Mouse (Mus musculus) yolk sac, embryonic 10.5 days (tissue): ENCODE measurements at regions not wholly inside any gene's neighbourhood (a gene's known extent, or its start where the extent isn't known, plus 50 kb on each side); places are given as distances from the start of the nearest gene placed in this dataset.
A peak's percentile ranks its signal among the peaks of the same experiment; 100 is the strongest.

Experiments
- DNase-seq: peaks from one replicate; pipeline ENCODE4 v3.0.0-alpha.2; 2017; ENCODE audit warnings: low spot score

DNA sequence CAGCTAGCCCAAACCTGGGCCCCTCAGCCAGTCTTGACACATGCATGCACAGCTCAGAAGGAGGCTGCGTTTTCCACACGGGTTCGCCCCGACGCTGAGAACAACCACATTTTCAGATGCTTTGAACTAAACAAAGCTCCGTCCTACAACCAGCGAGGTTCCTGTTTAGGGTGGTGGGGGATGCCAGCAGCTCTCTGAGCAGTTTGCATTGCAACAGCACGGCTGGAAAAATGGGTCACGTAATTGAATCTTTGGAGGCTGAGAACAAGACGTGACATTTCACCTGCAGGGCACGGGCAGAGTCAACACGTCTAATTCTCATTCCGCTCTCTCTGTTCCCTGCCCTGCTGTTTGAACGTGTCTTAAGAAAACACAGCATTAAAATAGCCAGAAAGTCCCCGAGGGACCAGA is 119.2 kb downstream of the Syk start:
- DNase-seq = no peak

DNA sequence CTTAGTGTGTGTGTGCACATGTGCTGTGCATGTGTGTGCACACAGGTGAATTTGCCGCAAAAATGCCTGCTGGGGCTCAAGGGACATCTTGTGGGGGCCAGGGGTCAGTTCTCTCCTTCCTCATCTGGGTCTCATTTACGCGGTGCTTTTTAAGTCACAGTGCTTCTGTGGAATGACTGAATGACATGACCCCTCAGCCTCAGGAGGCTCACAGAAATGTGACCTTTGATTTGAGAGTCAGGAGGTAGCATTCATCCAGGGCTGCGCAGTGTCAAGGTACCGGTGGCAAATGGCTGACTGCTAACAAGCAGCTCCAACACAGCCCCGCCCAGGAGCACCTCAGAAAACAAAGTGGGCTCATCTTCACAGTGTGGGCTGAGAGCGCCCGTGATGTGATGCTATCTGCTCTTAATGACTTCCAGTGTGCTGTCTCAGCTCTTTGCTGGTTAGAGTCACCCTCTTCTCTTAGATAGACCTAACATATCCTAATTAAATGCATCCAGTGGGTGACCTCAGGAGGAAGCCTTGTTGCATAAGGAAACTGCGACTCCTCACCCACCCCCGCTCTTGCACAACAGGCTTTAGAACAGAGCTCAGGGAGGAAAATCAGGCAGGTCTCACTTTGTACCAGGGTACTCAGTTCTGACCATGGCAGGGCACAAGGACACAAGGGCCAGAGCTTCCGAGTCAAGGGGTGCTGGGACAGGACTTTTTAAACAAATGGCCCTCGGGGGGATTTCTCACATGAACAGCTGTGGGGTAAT is 120.6 kb downstream of the Syk start:
- peak; percentile 48 for DNase-seq

DNA sequence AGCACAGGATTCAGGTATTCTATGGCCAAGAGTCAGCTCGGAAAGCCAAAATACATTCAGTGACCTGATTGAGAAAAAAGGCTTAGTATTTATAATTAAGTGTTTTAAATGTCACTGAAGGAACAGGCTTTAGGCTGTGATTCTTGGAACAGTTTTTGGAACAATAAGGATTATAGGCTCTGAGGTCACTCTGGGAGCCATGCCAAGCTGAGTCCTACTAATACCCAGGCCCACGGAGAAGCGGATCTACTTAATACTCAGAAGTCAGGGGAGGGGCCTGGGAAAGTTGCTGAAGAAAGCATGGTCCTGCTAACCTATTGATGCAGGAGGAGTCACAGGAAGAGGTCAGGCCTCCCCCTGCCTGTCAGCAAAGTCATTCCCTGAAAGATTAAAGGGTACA is 121.7 kb downstream of the Syk start:
- DNase-seq = no peak

DNA sequence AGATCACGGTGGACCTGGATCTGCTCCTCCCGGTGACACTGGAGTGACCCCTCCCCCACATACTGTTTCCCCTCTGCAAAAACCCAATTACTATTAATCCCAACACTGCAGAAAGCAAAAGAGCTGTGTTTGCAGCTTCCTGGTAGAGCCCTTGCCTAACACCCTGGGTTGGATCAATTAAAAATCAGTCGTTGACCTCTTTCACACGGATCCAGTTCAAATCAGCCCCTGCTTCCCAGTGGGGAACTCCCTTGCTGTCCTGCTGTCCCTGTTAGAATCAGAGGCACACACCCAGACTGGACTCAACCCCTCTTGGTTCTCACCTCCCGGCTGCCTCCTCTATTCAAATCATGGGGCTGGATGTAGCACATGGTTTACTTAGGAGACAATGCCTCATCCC is 126.6 kb downstream of the Syk start:
- no peak for DNase-seq

DNA sequence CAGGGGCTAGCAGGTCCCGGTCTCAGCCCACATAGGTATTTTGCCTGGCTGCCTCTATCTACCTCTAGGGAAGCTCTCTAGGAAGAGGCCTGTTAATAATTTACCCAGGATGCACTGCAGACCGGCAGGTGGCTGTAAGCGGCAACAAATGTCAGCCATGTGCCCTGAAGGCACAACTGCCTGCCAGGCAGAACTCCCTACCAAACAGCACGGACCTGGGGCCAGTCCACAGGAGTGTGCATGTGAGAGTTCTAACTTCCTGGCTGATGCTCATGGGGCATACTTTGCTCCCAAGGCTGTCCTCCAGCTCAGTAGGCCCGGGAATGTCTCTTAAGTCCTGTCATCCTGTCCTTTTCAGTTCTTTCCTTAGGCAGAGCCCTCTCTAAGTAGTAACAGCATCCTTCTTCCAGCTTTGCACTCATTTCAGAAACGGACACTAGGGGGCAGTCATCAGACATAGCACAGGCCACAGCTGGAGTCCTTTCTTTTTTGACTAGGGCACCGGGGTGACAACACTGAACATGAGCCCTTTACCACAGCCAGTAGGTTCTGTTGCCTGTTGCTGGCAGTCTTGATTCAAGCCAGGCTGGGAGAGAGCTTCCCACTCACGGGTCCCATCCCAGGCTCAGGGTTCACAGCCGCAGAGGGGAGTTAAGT is 128.9 kb downstream of the Syk start:
- peak; percentile 71 for DNase-seq

DNA sequence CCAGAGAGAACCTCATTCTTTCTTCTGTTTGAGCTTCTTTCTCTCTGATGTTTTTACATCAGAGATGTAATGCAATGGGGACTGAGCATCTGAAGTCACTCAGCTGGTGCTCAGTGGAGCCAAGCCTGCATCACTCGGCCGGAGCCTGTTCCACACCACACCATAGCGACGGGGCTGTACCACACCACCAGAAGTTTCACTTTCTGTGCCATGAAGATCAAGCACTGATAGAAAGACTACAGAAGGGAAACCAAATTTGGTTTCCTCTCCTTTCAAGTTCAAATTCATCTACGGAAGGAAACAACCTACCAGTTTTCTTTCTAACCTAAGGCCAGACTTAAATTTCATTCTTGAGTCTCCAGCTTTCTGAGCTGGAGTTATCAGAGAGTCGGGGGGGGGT is 138.5 kb downstream of the Syk start:
- no peak for DNase-seq

DNA sequence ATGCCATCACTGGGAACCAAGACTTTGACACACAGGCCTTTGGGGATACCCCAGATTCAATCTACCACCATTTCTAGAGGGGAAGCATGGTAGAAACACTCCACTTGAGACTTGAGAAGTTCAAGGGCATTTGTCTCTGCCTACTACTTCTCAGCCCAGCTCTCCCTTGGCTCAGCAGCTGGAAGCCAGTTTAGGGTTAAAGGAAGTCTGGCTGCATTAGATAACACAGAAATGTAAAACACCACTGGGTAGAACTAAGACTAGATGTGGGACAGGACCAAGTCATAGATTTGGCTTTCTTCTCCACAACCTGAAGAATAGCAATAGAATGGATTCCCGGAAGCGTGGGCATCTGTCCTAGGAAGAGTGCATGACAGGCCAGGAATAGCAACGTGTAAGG is 139.7 kb downstream of the Syk start:
- no peak for DNase-seq

DNA sequence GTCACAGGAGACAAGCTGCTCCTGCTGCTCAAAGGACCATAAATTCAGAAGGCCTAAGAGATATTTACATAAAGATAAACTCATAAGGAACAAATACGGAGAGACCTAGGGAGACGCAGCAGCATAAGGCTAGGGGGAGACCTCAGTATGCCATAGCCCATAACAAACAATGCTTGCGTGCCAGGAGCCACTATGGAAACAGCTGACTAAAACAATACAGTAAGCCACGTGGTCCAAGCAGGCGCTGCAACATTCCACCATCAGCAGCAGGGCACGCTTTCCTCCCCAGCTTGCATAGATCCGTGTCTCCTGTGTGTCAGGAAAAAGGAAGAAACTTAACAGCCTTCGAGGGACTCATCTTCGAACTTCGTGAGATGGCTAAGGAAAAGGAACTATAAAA is 143.1 kb downstream of the Syk start:
- DNase-seq = no peak

DNA sequence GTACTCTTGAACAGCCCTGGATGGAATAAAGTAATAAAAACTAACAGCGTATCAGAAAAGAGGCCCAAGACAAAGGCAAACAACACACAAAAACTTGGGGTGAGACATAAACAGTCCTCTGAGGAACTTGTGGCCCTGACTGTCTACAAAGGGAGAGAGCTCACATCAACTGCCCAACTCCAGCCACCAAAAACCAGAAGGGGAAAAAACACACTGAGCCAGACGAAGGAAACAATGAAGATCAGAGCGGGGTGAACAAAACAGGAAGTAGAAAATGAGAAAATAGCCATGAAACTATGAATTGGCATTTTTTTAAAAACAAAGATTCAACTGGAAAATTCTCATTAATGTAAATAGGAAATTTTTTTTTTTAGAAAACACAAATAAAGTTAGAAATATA is 143.6 kb downstream of the Syk start:
- no peak for DNase-seq

DNA sequence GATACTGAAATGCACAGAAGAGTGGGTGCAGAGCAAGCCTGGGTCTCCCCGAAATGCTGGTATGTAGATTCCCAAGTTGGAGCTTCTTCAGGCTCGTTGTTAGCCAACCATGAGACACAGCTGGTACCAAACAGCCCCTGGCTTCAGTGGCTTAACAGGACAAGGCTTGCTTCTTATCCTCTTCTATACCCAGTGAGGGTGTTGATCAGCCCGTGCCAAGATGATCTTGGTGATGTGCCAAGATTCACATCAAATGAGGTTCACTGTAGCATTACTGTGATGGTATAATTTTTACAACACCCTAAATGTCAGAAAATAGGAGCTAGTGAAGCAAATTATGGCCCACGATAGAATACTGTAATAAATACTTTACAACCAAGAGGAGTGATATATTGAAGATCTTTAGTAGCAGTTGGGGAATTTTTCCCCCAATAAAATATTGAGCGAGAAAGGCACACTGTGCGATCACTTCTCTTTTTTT is 152.5 kb downstream of the Syk start:
- DNase-seq = no peak

DNA sequence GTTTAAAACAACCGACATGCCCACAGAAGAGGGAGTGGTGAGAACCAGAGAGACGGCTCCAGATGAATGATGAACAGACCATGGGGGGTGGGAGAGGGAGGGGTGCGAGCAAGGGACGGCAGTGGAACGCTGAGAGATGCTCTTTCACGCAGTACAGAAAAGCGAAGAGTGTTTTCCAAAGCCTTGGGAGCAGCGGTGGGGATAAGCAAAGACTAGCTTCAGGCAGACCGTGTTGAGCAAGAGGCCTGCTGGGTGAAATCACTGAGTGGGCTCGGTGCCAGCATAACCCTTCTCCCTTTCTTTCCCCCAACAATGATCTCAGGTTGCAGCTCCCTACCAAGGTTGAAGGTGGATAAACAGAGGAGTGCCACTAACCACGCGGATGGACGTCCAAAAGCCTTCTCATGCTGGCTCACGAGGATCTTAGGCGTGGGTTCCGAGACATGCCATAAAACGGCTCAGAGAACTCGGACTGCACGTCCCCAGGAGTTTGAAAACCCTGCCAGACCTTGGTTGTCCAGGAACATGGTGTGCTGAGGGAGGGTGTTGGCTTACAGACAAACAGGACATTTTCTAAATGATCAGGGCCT is 153.1 kb downstream of the Syk start:
- no peak for DNase-seq

DNA sequence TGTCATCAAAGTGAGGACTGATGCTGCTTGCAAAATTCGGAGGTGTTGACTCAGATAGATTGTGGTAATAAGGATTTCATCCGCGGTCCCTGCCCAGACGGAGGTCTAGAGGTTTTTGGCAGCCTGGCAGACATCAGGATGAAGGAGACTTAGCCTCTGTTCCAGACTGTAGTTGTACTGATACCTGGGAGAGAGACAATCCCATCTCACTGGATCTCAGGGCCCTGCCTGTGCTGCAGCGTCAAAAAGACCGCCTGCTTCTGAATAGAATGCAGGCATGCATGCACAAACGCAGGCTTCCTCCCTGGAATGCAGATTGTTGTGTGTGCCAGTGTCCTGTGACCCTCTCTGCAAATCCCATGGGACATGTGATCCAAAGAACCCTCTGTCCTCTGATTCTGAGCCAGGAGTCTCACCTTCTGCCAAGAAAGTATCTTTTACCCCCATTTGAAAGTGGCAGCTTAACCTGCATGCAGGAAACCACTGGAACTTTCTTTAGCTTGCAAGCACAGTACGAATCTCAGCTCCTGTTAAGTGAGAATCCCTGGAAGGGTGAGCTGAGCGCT is 155.2 kb downstream of the Syk start:
- DNase-seq = no peak

DNA sequence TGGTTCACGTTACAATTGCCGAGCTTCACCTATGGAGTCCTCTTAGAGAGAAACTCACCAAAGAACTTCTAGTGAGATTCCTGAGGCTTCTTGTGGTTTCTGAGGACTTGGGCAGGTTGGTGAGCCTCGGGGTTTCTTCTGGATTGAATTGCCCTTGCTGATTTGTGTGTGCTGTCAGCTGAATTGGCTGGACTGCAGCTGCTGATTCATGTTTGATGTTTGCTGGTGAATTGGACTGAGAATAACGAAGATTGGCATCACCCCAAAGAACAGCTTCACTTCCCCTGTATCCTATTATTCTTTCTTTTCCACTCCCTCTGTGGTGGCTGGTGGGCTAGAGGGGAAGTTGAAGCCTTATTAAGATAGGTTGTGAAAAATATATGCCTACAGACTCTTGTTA is 158.4 kb downstream of the Syk start:
- no peak for DNase-seq

DNA sequence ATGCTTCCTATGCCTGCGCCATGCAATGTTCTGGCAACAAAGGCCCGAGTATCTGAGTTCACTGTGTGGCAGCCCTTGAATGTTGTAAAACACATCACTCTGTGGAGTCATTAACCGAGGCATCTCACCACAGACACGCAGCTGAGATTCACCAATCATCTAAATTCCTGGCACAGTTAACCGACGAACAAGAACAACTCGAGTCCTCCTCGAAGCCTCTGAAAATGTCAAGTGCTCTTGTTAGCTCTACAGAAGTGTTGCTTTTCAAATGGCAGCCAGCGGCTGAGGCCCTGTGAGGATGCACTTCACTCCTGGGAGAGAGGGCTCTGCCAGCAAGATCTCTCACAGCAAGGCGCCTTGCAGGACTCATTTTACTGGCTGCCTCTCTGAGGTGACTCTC is 173.0 kb downstream of the Syk start:
- no peak for DNase-seq

DNA sequence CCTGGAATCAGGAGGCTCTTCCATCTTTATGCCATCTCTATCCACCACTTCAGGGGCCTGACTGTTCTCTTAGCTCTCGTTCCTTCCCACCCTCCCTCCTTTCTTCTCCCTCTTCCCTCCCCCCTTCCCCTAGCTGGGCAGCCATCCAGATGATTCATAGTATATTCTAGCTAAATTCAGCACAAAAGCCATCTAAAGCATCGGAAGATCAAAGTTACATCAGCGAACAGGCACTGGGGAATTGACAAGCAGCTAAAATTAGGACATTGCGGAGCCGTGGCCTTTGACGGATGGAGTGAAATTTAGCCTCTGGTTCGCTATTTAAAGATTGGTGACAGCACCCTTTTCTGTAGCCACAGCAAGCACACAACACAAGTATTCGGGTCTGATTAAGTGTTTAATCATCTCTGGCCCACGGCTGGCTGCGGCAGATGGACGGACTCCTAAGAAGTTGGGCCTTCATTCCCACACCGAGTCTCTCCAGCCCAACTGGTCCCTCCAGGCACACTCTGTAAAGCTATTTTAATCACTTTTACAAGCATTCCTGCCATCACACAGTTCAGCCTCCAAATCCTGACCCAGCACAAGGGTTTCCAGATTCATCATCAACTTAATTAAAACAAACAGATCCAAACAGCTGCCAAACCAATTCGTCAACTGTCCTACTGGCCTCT is 163.8 kb downstream of the Auh start:
- no peak for DNase-seq

DNA sequence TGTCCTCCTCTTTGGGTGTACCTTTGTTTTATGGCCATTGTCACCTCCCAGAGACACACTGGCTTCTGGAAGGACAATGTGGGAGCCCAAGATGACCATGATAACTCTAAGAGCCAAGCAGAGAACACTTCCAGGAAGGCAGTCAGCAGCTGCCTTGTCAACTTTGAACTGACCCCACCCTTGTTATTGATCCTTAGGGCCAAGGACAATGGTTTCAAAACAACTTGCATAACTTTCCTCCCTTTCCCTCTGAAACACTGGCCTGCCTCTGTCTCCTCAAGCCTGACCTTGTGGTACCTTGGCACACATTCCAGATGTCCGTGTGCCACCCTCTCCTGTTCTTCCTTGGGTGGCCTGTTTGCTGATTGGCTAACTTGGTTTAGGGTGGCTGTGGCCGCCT is 163.2 kb downstream of the Auh start:
- peak; percentile 65 for DNase-seq

DNA sequence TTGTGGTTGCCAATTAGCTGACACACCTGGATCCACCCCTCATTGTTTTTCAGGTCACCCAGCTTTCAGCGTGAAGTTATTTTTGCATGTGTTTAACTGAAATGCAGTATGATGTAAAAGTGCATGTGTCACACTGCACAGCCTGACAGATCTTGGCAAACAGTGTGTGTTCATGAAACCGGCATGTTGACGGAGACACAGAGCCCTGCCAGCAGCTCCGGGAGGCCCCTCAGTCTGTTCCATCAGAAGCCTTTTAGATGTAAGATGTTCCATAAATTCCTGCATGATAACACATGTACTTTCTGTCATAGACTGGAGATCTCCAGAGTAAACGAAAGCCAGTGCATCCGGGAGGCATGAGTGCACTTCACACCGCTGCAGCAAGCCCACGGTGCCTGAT is 159.5 kb downstream of the Auh start:
- DNase-seq = no peak

DNA sequence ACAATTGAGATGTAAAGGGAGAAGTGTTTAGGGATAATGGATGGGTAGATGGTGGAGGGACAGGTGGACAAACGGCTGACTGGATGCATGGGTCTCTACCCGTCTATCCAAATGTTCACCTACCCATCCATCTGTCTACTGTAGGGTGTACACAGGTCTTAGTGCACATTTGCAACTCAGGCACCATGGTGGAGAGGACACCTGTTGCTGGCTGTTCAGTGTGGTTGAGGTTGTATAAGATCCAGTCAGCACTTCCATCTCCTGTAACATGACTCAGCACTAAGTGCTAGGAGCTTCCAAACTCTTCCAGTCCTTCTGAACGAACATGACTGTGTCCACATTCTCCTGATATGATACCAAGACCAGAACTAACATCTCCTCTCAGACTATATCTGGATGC is 158.0 kb downstream of the Auh start:
- no peak for DNase-seq

DNA sequence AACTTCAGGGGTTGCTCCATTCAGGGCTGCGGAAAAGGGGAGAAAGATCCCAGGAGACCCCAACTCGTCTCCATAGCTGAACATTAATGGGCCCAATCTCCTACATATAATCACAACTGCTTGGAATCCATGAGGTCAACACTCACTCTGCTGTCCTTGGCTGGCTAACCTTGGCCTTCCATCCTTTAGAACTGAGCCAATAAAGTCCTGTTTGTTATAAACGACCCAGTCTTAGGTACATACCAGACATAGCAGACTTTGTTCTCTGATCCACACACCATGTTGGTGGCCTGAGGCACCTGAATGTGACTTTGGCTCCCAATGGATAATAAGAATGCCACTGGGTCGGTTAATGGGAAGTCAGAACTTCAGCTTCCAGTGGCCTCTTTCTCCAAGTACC is 157.4 kb downstream of the Auh start:
- no peak for DNase-seq

DNA sequence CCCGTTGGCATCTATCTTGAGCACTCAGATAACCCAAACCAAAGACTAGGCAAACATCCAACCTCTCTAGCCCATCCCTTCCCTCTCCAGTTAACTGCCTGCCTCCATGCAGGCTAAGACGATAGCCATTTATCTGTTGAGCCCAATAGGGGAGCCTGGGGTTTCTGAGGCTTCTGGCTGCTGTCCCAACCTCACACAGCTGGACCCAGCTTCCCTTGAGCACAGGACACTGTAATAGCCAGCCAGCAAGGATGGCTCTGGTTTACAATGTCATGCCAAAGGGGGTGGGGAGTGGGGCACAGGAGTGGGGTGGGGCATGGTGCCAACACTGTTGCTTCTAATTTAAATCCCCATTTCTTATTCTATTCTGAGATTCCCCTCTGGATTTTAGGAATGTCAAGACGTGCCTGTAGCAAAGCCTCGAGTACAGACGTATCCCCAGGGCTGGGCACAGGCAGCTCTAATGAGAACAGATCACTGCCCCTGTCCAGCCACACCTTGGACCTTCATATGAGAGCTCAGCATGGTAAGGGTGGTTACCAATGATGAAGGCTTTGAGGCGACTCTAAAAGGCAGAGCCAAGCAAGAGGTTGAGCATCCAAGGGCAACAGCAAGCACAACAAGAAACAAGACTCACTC is 152.0 kb downstream of the Auh start:
- DNase-seq = no peak

DNA sequence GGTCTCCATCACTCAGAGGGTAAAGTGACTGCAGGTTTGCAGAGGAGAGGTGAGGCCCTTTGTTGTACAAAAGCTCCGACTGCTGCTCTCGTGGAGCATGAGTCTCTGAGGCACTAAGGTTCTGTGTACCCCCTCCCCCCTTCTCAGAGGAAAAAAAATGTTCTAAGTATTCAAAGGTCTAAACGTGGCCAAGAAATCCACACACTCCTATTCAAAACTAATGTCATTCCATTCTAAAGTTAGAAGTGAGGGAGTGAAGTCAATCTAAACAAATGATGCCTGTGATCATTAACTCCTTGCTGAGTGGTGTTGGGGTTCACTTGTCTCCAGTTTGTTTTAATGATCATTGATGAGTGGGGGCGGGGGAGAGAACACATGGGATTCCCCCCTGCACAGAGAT is 150.6 kb downstream of the Auh start:
- DNase-seq = no peak
